Mouse (Mus musculus) left cerebral cortex, postnatal 14 days (tissue): ENCODE data around the gene Ppif. TPM values are rescaled to one million over a fixed set of nuclear protein-coding genes. Genes with fewer than 3 reads are reported as not detected.

ENCODE experiments used
- DNase-seq, 2 experiments: peaks; one replicate each; pipeline ENCODE4 v3.0.0; 2021 to 2022; ENCODE audit warnings: low spot score in 2 of 2, mixed read lengths in 1 of 2
- intact Hi-C: fragments of 180-260 bp; cut with DNase I; formaldehyde crosslinking; loops from one replicate; pipeline ENCODE4 v1.15.1; 2025
- total RNA-seq, 2 experiments: library from RNA; stranded (reverse); gene quantifications; 2 replicates each; pipeline ENCODE4 v1.2.3; 2021

Ppif gene
- total RNA-seq, 2 experiments from 2014 or later: 23.5 to 25.2 TPM

- DNase-seq: no peak
- intact Hi-C loops: no loop called here
Measured at GRCm38 (mm10) chr14:25686983-25687901, 6.7 kb upstream of the Ppif start.

GRCm38 (mm10) chr14:25693271-25693887 is 575 bp upstream of the Ppif start:
- intact Hi-C loops: no loop called here
- no peak for DNase-seq

GRCm38 (mm10) chr14:25694569-25694897 is 579 bp downstream of the Ppif start:
- no peak for DNase-seq
- intact Hi-C loops: no loop called here

- DNase-seq: no peak
- intact Hi-C loops: no loop called here
Measured at GRCm38 (mm10) chr14:25695059-25695458, 1.1 kb downstream of the Ppif start.

- DNase-seq: no peak
- intact Hi-C loops: no loop called here
Measured at GRCm38 (mm10) chr14:25696356-25696755, 2.4 kb downstream of the Ppif start.

- intact Hi-C loops: loop anchor here (5.0 kb wide), 1 partner anchor 1205 kb away; no protein-coding TSS in a partner anchor
- DNase-seq: peak; percentile 41 to 62
Measured at GRCm38 (mm10) chr14:25701986-25702385, 8.0 kb downstream of the Ppif start.

- intact Hi-C loops: loop anchor here (5.0 kb wide), 1 partner anchor 95 kb away; no protein-coding TSS in a partner anchor
- DNase-seq: peak; percentile 80 to 91
Measured at GRCm38 (mm10) chr14:25707691-25708181, 13.8 kb downstream of the Ppif start.

- no peak for DNase-seq
- intact Hi-C loops: loop anchor here (5.0 kb wide), 1 partner anchor 94 kb away; no protein-coding TSS in a partner anchor
Measured at GRCm38 (mm10) chr14:25708451-25708850, 14.5 kb downstream of the Ppif start.

GRCm38 (mm10) chr14:25708917-25709316 is 15.0 kb downstream of the Ppif start:
- intact Hi-C loops: loop anchor here (5.0 kb wide), 1 partner anchor 93 kb away; no protein-coding TSS in a partner anchor
- DNase-seq: no peak

- DNase-seq: no peak
- intact Hi-C loops: no loop called here
Measured at GRCm38 (mm10) chr14:25710073-25710472, 16.1 kb downstream of the Ppif start.

- intact Hi-C loops: no loop called here
- no peak for DNase-seq
Measured at GRCm38 (mm10) chr14:25710681-25711080, 16.7 kb downstream of the Ppif start.

- intact Hi-C loops: no loop called here
- no peak for DNase-seq
Measured at GRCm38 (mm10) chr14:25711177-25711576, 17.2 kb downstream of the Ppif start.

GRCm38 (mm10) chr14:25711602-25712001 is 17.6 kb downstream of the Ppif start:
- intact Hi-C loops: no loop called here
- no peak for DNase-seq

- intact Hi-C loops: no loop called here
- peak; percentile 50 to 55 for DNase-seq
Measured at GRCm38 (mm10) chr14:25713443-25713842, 19.5 kb downstream of the Ppif start.

GRCm38 (mm10) chr14:25716528-25716927 is 22.6 kb downstream of the Ppif start:
- DNase-seq: no peak
- intact Hi-C loops: loop anchor here (5.0 kb wide), 1 partner anchor 66 kb away; no protein-coding TSS in a partner anchor

- DNase-seq: peak in 1 of 2 experiments; percentile 44
- intact Hi-C loops: loop anchor here (5.0 kb wide), 1 partner anchor 65 kb away; no protein-coding TSS in a partner anchor
Measured at GRCm38 (mm10) chr14:25717718-25718117, 23.8 kb downstream of the Ppif start.

GRCm38 (mm10) chr14:25718471-25718870 is 24.5 kb downstream of the Ppif start:
- intact Hi-C loops: loop anchor here (5.0 kb wide), 1 partner anchor 64 kb away; no protein-coding TSS in a partner anchor
- DNase-seq: no peak

GRCm38 (mm10) chr14:25719371-25719770 is 25.4 kb downstream of the Ppif start:
- intact Hi-C loops: loop anchor here (5.0 kb wide), 1 partner anchor 63 kb away; no protein-coding TSS in a partner anchor
- no peak for DNase-seq

GRCm38 (mm10) chr14:25720962-25721707 is 27.2 kb downstream of the Ppif start:
- DNase-seq: no peak
- intact Hi-C loops: no loop called here
